Mouse (Mus musculus) G1E (cell line): ENCODE measurements around the gene 4932414N04Rik. TPM values are rescaled to one million over a fixed set of nuclear protein-coding genes. Genes with fewer than 3 reads are reported as not detected.

ENCODE experiments used
- ATAC-seq: 2 replicates; pipeline ENCODE4 v1.8.0; 2016; ENCODE audit warnings: mild to moderate bottlenecking; ENCODE audit not compliant: insufficient number of reproducible peaks, poor library complexity, low FRiP score, severe bottlenecking; ENCODE audit errors: extremely low read depth
- DNase-seq: peaks from one replicate; pipeline ENCODE4 v3.0.0; 2012; ENCODE audit warnings: low spot score
- H3K27me3 ChIP-seq: 2 replicates; pipeline ENCODE4 v1.6.1; 2012; ENCODE audit warnings: mild to moderate bottlenecking, low read length, inconsistent platforms; ENCODE audit not compliant: insufficient read depth
- H3K36me3 ChIP-seq: replicated peaks from 2 replicates; pipeline ENCODE3; 2012; ENCODE audit warnings: mild to moderate bottlenecking, inconsistent platforms
- H3K4me1 ChIP-seq: 2 replicates; pipeline ENCODE4 v1.6.1; 2012; ENCODE audit warnings: low read depth, low read length, inconsistent platforms, mixed read lengths; ENCODE audit not compliant: insufficient read depth
- H3K4me3 ChIP-seq: 2 replicates; pipeline ENCODE4 v1.5.1; 2012; ENCODE audit warnings: low read depth, mild to moderate bottlenecking, inconsistent platforms, low read length, moderate library complexity, mixed read lengths
- H3K9me3 ChIP-seq: replicated peaks from 2 replicates; pipeline ENCODE4 v1.6.1; 2012; ENCODE audit warnings: inconsistent platforms
- CTCF ChIP-seq: IDR thresholded peaks from 2 replicates; pipeline ENCODE4 v1.5.1; 2012; ENCODE audit warnings: low read depth, low read length, inconsistent platforms, mixed read lengths
- GATA1 ChIP-seq: IDR thresholded peaks from 2 replicates; pipeline ENCODE4 v1.6.1; 2012; ENCODE audit warnings: borderline replicate concordance, low read length, inconsistent platforms, mixed read lengths
- GATA2 ChIP-seq: IDR thresholded peaks from 2 replicates; pipeline ENCODE4 v1.6.1; 2012; ENCODE audit warnings: low read depth, low read length, inconsistent platforms, borderline replicate concordance
- POLR2AphosphoS5 ChIP-seq: IDR thresholded peaks from 2 replicates; pipeline ENCODE4 v1.6.1; 2012; ENCODE audit warnings: low read depth, low read length, inconsistent platforms; ENCODE audit not compliant: insufficient replicate concordance
- TAL1 ChIP-seq: conservative IDR thresholded peaks from 2 replicates; pipeline ENCODE4 v1.6.1; 2012; ENCODE audit warnings: low read depth, low read length, inconsistent platforms, mixed read lengths
- polyA plus RNA-seq: library from polyadenylated mRNA; stranded (reverse); fragments of >175 nt; gene quantifications from 2 replicates; pipeline ENCODE4 v1.2.3, GENCODE M21; 2012
- total RNA-seq, 2 experiments: library from RNA; stranded (forward) in 1 of 2; stranded (reverse) in 1 of 2; fragments of 200-1000 nt in 1 of 2; fragments of >200 nt in 1 of 2; fragmentation: Nextera tagmentation in 1 of 2; gene quantifications; 2 replicates each; pipeline ENCODE4 v1.2.3; 2014 to 2017

4932414N04Rik gene
- total and polyA plus RNA-seq, 3 experiments: not detected

- H3K4me1 ChIP-seq: peaks cover 15% of the 10 kb centered on the region
- DNase-seq (no peak), ATAC-seq (no peak)
- TF ChIP-seq CTCF (no peak), GATA2 (no peak), POLR2AphosphoS5 (no peak), TAL1 (no peak), GATA1 (no peak)
- H3K4me3 ChIP-seq: no peak overlapping the region
- peaks cover 30% of the 10 kb centered on the region for H3K27me3 ChIP-seq
- H3K9me3 ChIP-seq: no peaks in the 10 kb centered on the region
- no peaks in the 10 kb centered on the region for H3K36me3 ChIP-seq
Measured at GRCm38 (mm10) chr2:68792296-68792695, 136.0 kb downstream of the 4932414N04Rik start.

- Histone ChIP-seq H3K4me1 (peaks cover 13% of the 10 kb centered on the region), H3K4me3 (no peak overlapping the region), H3K36me3 (no peaks in the 10 kb centered on the region), H3K9me3 (no peaks in the 10 kb centered on the region), H3K27me3 (peaks cover 27% of the 10 kb centered on the region)
- ATAC-seq (no peak), DNase-seq (no peak)
- TF ChIP-seq GATA2: no peak
- no peak for TF ChIP-seq CTCF
- TF ChIP-seq GATA1: no peak
- TF ChIP-seq POLR2AphosphoS5: no peak
- TF ChIP-seq TAL1: no peak
Measured at GRCm38 (mm10) chr2:68793472-68793871, 137.2 kb downstream of the 4932414N04Rik start.

GRCm38 (mm10) chr2:68794181-68794580 lies 137.9 kb downstream of the 4932414N04Rik start:
- H3K36me3 ChIP-seq: no peaks in the 10 kb centered on the region
- ATAC-seq (no peak), DNase-seq (no peak)
- peaks cover 15% of the 10 kb centered on the region for H3K4me1 ChIP-seq
- H3K27me3 ChIP-seq: peaks cover 31% of the 10 kb centered on the region
- TF ChIP-seq GATA2 (no peak), POLR2AphosphoS5 (no peak), TAL1 (no peak), CTCF (no peak), GATA1 (no peak)
- no peaks in the 10 kb centered on the region for H3K9me3 ChIP-seq
- no peak overlapping the region for H3K4me3 ChIP-seq

GRCm38 (mm10) chr2:68794616-68795015 lies 138.3 kb downstream of the 4932414N04Rik start:
- no peak for TF ChIP-seq CTCF
- TF ChIP-seq GATA2: no peak
- TF ChIP-seq TAL1: no peak
- TF ChIP-seq GATA1: no peak
- no peak for TF ChIP-seq POLR2AphosphoS5
- no peak for DNase-seq
- Histone ChIP-seq H3K4me1 (peaks cover 15% of the 10 kb centered on the region), H3K27me3 (peaks cover 31% of the 10 kb centered on the region), H3K4me3 (no peak overlapping the region), H3K36me3 (no peaks in the 10 kb centered on the region), H3K9me3 (no peaks in the 10 kb centered on the region)
- ATAC-seq: no peak

GRCm38 (mm10) chr2:68796011-68796775 lies 139.9 kb downstream of the 4932414N04Rik start:
- H3K36me3 ChIP-seq: no peaks in the 10 kb centered on the region
- H3K4me3 ChIP-seq: no peak overlapping the region
- TF ChIP-seq POLR2AphosphoS5: no peak
- no peak for TF ChIP-seq TAL1
- TF ChIP-seq CTCF: no peak
- TF ChIP-seq GATA1: no peak
- TF ChIP-seq GATA2: no peak
- ATAC-seq (no peak), DNase-seq (no peak)
- H3K9me3 ChIP-seq: no peaks in the 10 kb centered on the region
- peaks cover 37% of the 10 kb centered on the region for H3K27me3 ChIP-seq
- peaks cover 15% of the 10 kb centered on the region for H3K4me1 ChIP-seq

GRCm38 (mm10) chr2:68797106-68797505 lies 140.8 kb downstream of the 4932414N04Rik start:
- no peaks in the 10 kb centered on the region for H3K9me3 ChIP-seq
- H3K27me3 ChIP-seq: peaks cover 40% of the 10 kb centered on the region
- no peaks in the 10 kb centered on the region for H3K36me3 ChIP-seq
- H3K4me3 ChIP-seq: no peak overlapping the region
- TF ChIP-seq GATA2: no peak
- no peak for TF ChIP-seq GATA1
- TF ChIP-seq CTCF: no peak
- no peak for TF ChIP-seq TAL1
- no peak for TF ChIP-seq POLR2AphosphoS5
- DNase-seq: no peak
- peaks cover 15% of the 10 kb centered on the region for H3K4me1 ChIP-seq
- no peak for ATAC-seq

Other genes with a start within 250 kb of the 4932414N04Rik start
- not detected in 2 replicates for gene Stk39, start 184.2 kb upstream of the 4932414N04Rik start, total RNA-seq (2014; fragmentation: Nextera tagmentation)
- 0.11 TPM in 1 of 2 replicates, not detected in the other for gene Stk39, start 184.2 kb upstream of the 4932414N04Rik start, total RNA-seq (2017)
- gene Stk39, start 184.2 kb upstream of the 4932414N04Rik start, polyA plus RNA-seq: not detected in 2 replicates
- not detected in 2 replicates for gene 4933409G03Rik, start 74.1 kb upstream of the 4932414N04Rik start, total RNA-seq (2014; fragmentation: Nextera tagmentation)
- gene 4933409G03Rik, start 74.1 kb upstream of the 4932414N04Rik start, total RNA-seq (2017): not detected in 2 replicates
- gene 4933409G03Rik, start 74.1 kb upstream of the 4932414N04Rik start, polyA plus RNA-seq: not detected in 2 replicates
- gene Cers6, start 205.0 kb downstream of the 4932414N04Rik start, total RNA-seq (2014; fragmentation: Nextera tagmentation): 92.4 and 103 TPM in 2 replicates
- 51.5 and 55.7 TPM in 2 replicates for gene Cers6, start 205.0 kb downstream of the 4932414N04Rik start, total RNA-seq (2017)
- gene Cers6, start 205.0 kb downstream of the 4932414N04Rik start, polyA plus RNA-seq: 14.8 and 19.7 TPM in 2 replicates